Mouse (Mus musculus) ovary, adult 18-20 months (tissue): ENCODE data around the gene Rtn4r.

Source experiments
- DNase-seq: peaks from one replicate; pipeline ENCODE4 v3.0.0; 2022; ENCODE audit warnings: low spot score, mixed read lengths

The Rtn4r gene

GRCm38 (mm10) chr16:18156579-18157350 lies 29.3 kb downstream of the Rtn4r start:
- no peak for DNase-seq

DNA sequence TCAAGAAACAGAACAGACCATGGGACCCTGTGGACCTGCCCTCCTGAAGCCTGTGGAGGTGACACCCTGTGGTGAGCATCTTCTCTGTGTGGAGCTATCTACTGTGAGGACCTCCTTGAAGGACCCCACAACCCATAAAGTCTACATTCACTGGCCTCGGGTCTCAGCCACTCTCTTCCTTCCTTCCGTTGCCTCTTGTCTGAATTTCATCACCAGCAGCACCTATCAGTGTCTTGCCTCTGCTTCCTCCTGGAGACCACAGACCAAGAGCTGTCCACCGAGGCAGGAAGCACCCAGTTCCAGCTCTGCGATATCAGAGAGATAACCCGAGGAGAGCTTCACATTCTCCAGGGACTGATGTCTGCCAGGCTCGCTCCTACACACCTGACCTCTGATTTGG lies 31.8 kb downstream of the Rtn4r start:
- DNase-seq, result no peak

DNA sequence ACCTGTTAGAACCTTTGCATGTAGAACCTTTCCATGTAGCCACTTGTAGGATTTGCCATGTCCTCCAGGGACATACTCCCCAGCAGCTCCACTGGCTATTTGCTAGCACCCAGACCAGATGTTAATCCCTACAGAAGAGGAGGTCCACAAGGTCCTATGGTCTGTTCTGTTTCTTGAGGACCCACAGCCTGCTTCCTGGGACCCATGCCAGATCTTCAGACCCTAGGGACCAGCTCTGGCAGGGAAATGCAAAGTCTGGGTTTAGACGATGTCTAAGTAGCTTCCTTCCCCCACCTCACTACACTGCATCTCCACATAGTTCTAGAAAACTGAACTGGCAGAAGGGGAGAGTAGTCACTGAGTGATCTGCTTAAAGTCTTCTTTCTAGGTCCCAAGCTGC lies 32.3 kb downstream of the Rtn4r start:
- DNase-seq, result no peak

DNA sequence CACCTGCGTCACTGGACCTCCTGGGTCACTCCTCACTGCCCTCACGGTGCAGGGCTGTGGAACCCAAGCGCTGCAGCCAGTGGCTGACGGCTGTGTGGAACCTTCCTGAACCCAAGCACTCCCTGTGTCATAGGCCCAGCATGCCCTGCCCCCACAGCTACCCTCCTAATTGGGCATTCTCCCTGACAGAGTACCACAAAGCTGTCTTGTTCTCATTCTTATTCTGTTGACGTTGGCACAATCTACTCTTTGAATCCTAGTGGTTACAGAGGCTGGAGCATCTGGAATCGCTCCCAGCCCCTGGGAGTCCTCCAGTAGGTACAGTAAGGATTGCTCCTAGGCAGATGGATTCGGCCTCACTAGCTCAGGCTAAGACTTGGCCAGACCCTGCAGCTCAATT lies 33.1 kb downstream of the Rtn4r start:
- DNase-seq, result no peak

- DNase-seq, result no peak
These were observed 33.7 kb downstream of the Rtn4r start for GRCm38 (mm10) chr16:18161190-18161589.

- DNase-seq, result no peak
These were observed 37.3 kb downstream of the Rtn4r start for GRCm38 (mm10) chr16:18164642-18165238.

DNA sequence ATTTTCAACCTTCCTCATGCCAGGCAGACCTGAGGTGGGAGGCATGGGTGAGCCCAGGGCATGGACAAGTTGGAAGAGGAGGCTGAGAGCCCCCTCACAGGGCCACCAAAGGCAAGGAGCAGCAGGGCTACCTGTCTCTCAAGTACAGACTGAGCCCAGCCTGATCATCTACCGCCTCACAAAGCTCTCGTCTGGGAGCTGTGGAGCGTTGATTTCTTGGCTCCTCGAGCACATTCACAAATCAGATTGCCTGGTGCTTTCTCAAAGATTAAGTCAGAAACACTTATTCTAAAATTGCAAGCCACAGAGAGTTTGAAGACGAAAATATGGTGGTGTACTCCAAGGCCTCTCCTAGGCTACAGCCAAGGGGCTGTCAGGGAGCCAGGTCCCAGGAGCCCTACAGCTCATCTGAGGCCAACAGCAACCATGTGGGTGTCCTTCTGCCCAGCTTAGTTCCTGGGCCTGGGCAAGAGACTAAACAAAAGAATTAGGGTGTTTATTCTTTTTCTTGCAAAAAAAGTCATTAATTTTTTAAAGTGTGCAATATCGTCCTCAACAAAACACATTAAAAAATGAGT lies 39.3 kb downstream of the Rtn4r start:
- no peak for DNase-seq

GRCm38 (mm10) chr16:18169156-18169555 lies 41.7 kb downstream of the Rtn4r start:
- no peak for DNase-seq

GRCm38 (mm10) chr16:18169776-18170175 lies 42.3 kb downstream of the Rtn4r start:
- DNase-seq, result no peak

DNA sequence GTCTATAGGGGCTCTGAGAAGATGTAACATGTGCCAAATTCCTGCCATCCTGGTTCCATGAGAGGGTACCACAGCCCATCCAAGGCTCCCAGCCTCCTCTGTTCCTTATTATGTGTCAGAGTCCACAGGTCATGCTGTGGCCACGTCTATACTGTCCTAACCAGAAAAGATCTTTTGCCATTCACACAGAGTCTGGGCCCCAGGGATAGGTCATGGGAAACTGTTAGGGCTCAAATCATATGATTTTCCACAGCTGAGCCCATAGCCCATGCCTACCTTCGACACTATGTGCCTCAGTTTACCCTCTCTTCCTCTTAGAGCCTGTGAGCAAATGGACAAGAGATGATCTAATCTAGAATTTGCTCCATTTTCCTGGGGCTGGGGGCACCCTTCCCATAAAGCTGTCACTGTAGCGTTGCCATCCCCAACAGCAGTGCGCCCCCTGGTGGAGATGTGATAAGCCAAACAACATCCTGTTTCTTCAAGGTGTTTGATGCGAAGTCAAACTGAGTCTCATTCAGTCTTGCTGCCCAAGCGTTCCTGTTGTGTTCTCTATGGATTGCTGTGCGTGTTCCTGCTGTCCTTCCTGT lies 44.9 kb downstream of the Rtn4r start:
- peak; percentile 24 for DNase-seq

DNA sequence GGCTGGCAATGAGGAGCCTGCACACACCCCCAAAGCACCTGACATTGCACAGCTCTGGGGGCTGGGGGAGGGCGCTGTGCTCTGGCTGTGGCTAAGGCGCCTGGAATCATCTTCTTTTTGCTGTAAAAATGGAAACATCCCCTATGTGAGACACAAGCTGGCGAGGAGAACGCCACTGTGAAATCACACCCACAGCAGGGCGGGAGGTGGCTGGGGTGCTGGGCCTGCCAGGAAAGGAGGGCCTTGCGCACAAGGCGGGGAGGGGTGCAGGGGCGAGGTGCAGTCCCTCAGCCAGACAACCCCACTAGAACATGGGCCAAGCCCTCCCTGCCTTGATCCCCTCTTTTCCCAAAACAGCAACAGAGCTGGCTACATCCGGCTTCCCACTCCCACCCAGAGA lies 45.8 kb downstream of the Rtn4r start:
- no peak for DNase-seq

DNA sequence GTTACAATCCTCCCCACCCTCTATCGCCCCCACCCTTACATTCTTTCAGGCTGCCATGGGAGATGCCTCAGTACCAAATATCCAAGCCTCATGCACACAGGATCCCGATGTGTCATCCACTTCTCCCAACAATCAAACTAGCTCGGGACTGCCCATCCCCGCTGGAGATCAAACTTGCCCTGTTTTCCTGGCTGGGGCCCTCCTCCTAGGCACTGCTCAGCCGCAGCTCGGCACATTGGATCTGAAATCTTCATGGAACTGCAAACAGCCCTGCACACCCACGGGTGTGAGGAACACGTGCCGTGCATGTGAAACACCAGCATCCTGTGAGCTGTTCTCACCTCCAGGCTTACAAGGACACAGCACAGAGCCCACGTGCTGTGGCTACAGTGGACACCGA lies 46.3 kb downstream of the Rtn4r start:
- DNase-seq, result no peak

DNA sequence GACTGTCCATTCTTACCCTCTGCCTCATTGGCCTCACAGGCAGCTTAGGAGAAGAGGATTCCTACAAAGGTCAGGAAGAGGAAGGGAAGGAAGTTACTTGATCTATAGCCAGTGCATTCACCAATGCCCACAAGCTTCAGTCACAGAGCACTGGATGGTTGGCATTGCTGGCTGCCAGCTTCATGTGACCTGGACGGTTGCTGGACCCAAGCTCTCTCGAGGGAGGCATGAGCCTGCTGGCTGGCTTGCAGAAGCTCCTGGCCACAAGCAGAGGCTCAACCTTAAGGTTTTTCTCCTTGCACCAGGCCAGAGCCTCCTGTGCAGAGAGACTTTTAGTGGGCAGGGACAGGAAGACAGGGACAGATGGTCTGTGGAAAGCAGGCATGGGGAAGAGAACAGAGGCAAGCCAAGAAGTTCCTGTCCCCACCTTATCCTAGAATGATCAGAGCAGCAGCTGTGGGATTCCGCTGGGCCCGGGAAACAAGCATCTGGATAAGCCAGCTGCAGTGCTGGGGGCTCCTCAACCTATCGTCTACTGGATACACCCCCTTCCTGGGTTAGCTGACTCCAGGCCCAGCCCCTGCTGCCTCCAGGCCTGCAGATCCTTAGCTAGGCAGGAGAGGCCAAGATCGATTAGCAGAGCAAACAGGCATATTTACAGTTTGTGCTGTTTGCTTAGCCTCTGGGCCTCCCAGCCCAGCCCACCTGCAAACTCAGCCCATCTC lies 48.5 kb downstream of the Rtn4r start:
- no peak for DNase-seq

DNA sequence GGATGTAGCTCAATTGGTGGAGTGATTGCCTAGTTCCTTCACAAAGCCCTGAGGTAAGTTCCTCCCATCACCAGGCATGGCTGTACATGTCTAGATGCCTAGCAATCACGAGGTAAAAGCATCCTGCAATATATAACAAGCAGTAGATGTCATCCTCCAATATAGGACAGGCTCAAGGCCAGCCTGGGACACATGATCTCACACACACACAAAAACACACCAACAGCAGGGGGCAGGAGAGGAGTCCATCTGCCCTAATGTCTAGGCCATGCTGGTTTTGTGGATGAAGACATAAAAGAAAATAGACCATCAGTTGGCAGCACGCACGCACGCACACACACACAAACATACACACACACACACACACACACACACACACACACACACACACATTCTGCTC lies 49.3 kb downstream of the Rtn4r start:
- no peak for DNase-seq

- DNase-seq, result no peak
These were observed 52.1 kb downstream of the Rtn4r start for GRCm38 (mm10) chr16:18179591-18179990.

DNA sequence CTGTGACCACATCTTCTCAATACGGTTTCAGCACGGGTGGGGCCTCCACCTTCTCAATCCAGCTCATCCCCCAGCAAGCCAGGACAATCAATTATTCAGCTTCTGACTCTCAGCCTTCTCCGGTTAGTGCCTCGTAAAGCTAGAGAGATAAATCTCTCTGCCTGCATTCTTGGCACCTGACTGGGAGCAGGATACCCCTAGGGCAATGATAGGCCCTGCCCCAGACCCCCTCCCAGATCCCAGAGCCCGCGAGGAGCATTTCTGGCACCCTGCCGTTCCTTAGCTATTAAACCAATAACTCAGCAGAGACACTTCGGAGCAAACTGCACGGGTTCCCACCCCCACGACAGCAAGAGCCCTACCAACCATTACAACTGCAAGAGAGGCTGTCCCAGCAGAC lies 54.0 kb downstream of the Rtn4r start:
- no peak for DNase-seq

DNA sequence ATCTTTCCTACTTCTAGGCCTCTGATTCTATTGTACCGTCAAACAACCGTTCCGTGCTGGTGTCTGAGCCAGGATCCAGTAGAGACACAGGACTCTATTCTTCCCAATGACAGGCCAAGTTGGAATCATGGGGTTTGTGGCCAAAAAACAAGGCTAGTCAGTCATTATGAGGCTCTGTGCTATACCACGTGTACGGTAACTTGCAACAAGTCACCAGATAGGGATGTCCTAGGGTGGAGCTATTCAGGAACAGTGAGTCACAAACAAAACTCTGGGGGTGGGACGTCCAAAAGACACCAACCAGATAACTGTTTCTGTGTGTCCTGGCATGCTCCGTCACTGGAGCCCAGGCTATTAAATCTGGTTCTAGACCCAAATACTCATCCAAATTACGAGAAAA lies 55.3 kb downstream of the Rtn4r start:
- DNase-seq, result no peak

DNA sequence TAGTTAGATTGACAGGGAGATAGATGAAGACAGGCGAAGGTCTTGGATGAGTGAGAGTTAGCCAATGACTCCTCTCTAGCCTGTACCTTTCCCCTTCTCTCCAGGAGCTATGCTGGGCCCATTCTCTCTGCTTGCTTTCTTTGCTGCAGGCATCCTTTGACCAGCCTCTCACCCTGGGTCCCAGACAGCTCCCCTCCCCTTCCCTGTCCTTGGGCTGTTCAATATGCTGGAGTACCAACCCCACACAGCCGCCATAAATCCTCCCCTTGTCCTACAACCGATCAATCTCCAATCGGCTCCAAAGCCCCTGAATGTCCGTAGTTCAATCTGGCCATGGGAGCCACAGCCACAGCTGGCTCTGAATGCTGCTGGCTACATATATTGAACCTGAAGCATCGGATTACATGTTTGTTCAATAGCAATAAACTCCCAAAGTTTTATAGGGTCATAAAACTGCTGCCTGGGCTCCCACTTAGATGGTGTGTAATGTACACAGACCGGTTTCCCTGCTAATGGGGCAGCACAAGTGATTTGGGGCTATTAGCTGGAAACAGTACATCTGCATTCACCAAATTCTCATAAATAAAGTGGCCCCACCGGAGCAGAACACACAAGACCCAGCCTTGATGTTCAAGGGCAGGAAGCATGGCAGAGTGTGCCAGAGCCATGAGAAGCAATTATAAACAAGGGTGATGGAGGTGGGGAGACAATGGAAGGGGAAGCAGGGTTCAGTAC lies 58.4 kb downstream of the Rtn4r start:
- no peak for DNase-seq

DNA sequence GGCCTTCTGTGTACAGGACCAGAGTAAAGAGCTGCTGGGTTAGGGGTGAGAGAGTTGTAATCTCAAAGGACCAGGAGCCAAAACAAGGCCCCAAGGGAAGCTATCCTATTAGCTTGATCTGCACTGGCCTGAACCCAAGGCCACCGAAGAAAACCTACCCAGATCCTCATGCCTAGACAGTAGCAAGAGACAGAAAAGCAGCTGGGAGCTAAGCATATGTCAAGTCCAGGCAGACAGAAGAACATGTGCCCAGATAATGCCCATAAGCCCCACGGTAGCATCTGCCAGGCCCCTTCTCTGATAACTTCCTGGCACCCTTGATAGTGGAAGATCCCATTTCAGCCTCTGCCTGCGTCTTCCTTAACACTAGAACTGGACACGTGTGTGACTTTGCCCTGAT lies 59.4 kb downstream of the Rtn4r start:
- DNase-seq, result no peak

- DNase-seq, result no peak
These were observed 59.8 kb downstream of the Rtn4r start for GRCm38 (mm10) chr16:18187221-18187620.

GRCm38 (mm10) chr16:18191006-18191405 lies 63.6 kb downstream of the Rtn4r start:
- DNase-seq, result no peak
